Mouse (Mus musculus) hindbrain, postnatal 0 days (tissue): ENCODE data around the gene Clint1. TPM values are rescaled to one million over a fixed set of nuclear protein-coding genes. Genes with fewer than 3 reads are reported as not detected.
A peak's percentile ranks its signal among the peaks of the same experiment; 100 is the strongest.

ENCODE experiments used
- ATAC-seq: fragments of 200-750 bp; cut with Nextera tagmentation; 2 replicates; pipeline ENCODE4 v1.8.0; 2017; ENCODE audit warnings: mild to moderate bottlenecking, moderate TSS enrichment, moderate library complexity
- DNase-seq: peaks from one replicate; pipeline ENCODE4 v3.0.0-alpha.2; 2015; ENCODE audit warnings: low spot score
- H3K27ac ChIP-seq: fragments of 300-500 bp; sonication (generic); 2 replicates; pipeline ENCODE4 v1.5.1; 2014; ENCODE audit warnings: mild to moderate bottlenecking
- H3K27me3 ChIP-seq: fragments of 300-500 bp; sonication (generic); 2 replicates; pipeline ENCODE4 v1.6.1; 2014; ENCODE audit warnings: low read length, mixed read lengths; ENCODE audit not compliant: insufficient read depth
- H3K36me3 ChIP-seq: fragments of 300-500 bp; sonication (generic); 2 replicates; pipeline ENCODE4 v1.6.1; 2014; ENCODE audit warnings: low read length, mixed read lengths; ENCODE audit not compliant: insufficient read depth
- H3K4me1 ChIP-seq: fragments of 300-500 bp; sonication (generic); 2 replicates; pipeline ENCODE4 v1.6.1; 2014; ENCODE audit warnings: antibody characterized with exemption, low read length, mixed read lengths; ENCODE audit not compliant: insufficient read depth
- H3K4me2 ChIP-seq: fragments of 300-500 bp; sonication (generic); 2 replicates; pipeline ENCODE4 v1.6.1; 2014; ENCODE audit warnings: low read depth, mild to moderate bottlenecking, low read length, moderate library complexity, mixed read lengths
- H3K4me3 ChIP-seq: fragments of 300-500 bp; sonication (generic); 2 replicates; pipeline ENCODE4 v1.5.1; 2014; ENCODE audit warnings: low read length
- H3K9ac ChIP-seq: fragments of 300-500 bp; sonication (generic); replicated peaks from 2 replicates; pipeline ENCODE4 v1.6.1; 2014; ENCODE audit warnings: mild to moderate bottlenecking, low read length, moderate library complexity, mixed read lengths
- H3K9me3 ChIP-seq: fragments of 300-500 bp; sonication (generic); 2 replicates; pipeline ENCODE4 v1.6.1; 2016; ENCODE audit warnings: low read length, mixed read lengths
- CTCF ChIP-seq: IDR thresholded peaks from 2 replicates; pipeline ENCODE4 v1.5.1; 2016; ENCODE audit warnings: antibody characterized with exemption, control low read depth, low read depth
- WGBS: fragments of 180-500 bp; shearing (Covaris S2); extraction: QIAGEN DNeasy Blood & Tissue Kit; methylation state at CpG from one replicate; pipeline ENCODE4 v1.1.7; 2014; 5-methylcytosine and 5-hydroxymethylcytosine counted together
- microRNA-seq, 2 experiments: library from miRNA; unstranded; fragments of <30 nt; microRNA quantifications; one replicate each; pipeline ENCODE4; 2016
- polyA plus RNA-seq: library from polyadenylated mRNA; unstranded; fragments of >200 nt; fragmentation: Nextera tagmentation; extraction: Ambion mirVana; gene quantifications from 2 replicates; pipeline ENCODE4 v1.2.1, GENCODE M21; 2015
- total RNA-seq: library from RNA; depleted of rRNA; stranded (reverse); fragments of >200 nt; gene quantifications from 2 replicates; pipeline ENCODE4 v1.2.3, GENCODE M21; 2014; rRNA removed

The Clint1 gene
- total and polyA plus RNA-seq, 2 experiments from 2014 or later = 30.4 to 31.0 TPM

GRCm38 (mm10) chr11:45944643-45945156 is 92.8 kb downstream of the Clint1 start, which contains the start of gene Lsm11:
Gene Lsm11 (minus strand): TSS chr11:45944935.
- Histone ChIP-seq H3K4me1 (0 out of 2 replicates have a peak, but pooled peaks cover 6% of the 10 kb centered on the region), H3K4me2 (peak within 1 kb of the TSS; percentile 83), H3K36me3 (0 out of 2 replicates have a peak, but pooled peaks cover 3% of the 10 kb centered on the region), H3K27me3 (no peaks in the 10 kb centered on the region), H3K9ac (peak within 1 kb of the TSS; percentile 84), H3K27ac (peak within 1 kb of the TSS; percentile 61), H3K4me3 (peak within 1 kb of the TSS; percentile 93), H3K9me3 (no peaks in the 10 kb centered on the region)
- WGBS = 1% methylated on average over 49 of the region's 55 CpGs
- ATAC-seq = peak; percentile 89
- TF ChIP-seq CTCF = peak; percentile 91
- DNase-seq = peak; percentile 96

DNA sequence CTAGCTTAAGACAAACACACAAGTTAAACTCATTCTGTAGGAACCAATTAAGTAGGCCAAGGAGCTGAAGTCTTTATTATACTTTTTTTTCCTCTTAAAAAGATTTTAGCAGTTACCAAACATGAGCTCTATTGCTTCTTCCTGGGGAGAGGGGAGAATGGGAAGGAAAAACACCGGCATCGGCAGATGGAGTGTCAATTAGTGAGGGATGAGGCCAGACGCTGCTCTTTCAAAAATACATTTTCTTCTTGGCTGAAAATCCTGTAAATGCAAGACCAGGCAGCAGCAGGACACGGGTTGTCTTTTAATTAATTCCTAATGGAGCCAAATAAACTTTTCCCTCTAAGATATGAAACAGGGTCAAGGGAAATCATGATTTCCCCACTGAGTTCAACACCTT is 94.9 kb downstream of the Clint1 start:
- ATAC-seq (no peak), DNase-seq (no peak)
- H3K27ac ChIP-seq = no peak overlapping the region
- no peaks in the 10 kb centered on the region for H3K27me3 ChIP-seq
- no peak overlapping the region for H3K4me2 ChIP-seq
- no peaks in the 10 kb centered on the region for H3K9me3 ChIP-seq
- H3K36me3 ChIP-seq = peaks cover 19% of the 10 kb centered on the region
- 0 out of 2 replicates have a peak, but pooled peaks cover 6% of the 10 kb centered on the region for H3K4me1 ChIP-seq
- H3K4me3 ChIP-seq = no peak overlapping the region
- H3K9ac ChIP-seq = no peak overlapping the region
- no peak for TF ChIP-seq CTCF
- WGBS = 76% methylated on average over 4 of the region's 4 CpGs

- ATAC-seq (no peak), DNase-seq (no peak)
- WGBS = 90% methylated on average over 2 of the region's 2 CpGs
- H3K27ac ChIP-seq = no peak overlapping the region
- H3K4me2 ChIP-seq = no peak overlapping the region
- no peak for TF ChIP-seq CTCF
- H3K36me3 ChIP-seq = peaks cover 21% of the 10 kb centered on the region
- H3K4me1 ChIP-seq = 0 out of 2 replicates have a peak, but pooled peaks cover 6% of the 10 kb centered on the region
- H3K9me3 ChIP-seq = no peaks in the 10 kb centered on the region
- no peak overlapping the region for H3K4me3 ChIP-seq
- no peak overlapping the region for H3K9ac ChIP-seq
- H3K27me3 ChIP-seq = no peaks in the 10 kb centered on the region
These were observed 95.6 kb downstream of the Clint1 start for GRCm38 (mm10) chr11:45947491-45947890.

- peaks cover 13% of the 10 kb centered on the region for H3K36me3 ChIP-seq
- H3K4me1 ChIP-seq = no peaks in the 10 kb centered on the region
- ATAC-seq (peak; percentile 99), DNase-seq (peak; percentile 96)
- peak within 1 kb of the TSS; percentile 69 for H3K4me3 ChIP-seq
- H3K4me2 ChIP-seq = peak within 1 kb of the TSS; percentile 52
- H3K27ac ChIP-seq = peak within 1 kb of the TSS; percentile 82; the same call in 1 of the 2 replicates
- no peaks in the 10 kb centered on the region for H3K27me3 ChIP-seq
- TF ChIP-seq CTCF = peak; percentile 25; the same call in 1 of the 2 replicates
- under 1% methylated on average over 32 of the region's 32 CpGs for WGBS
- peak within 1 kb of the TSS; percentile 45 for H3K9ac ChIP-seq
- H3K9me3 ChIP-seq = no peaks in the 10 kb centered on the region
These were observed 103.3 kb downstream of the Clint1 start, which contains the start of gene Thg1l for GRCm38 (mm10) chr11:45955127-45955627. Gene Thg1l (minus strand): TSS chr11:45955494.

GRCm38 (mm10) chr11:45959598-45959997 is 107.7 kb downstream of the Clint1 start:
- ATAC-seq = no peak
- Histone ChIP-seq H3K4me2 (no peak overlapping the region), H3K4me3 (no peak overlapping the region), H3K9me3 (no peaks in the 10 kb centered on the region), H3K36me3 (no peaks in the 10 kb centered on the region), H3K4me1 (no peaks in the 10 kb centered on the region), H3K27ac (no peak overlapping the region), H3K9ac (no peak overlapping the region), H3K27me3 (no peaks in the 10 kb centered on the region)
- WGBS = 82% methylated on average over 3 of the region's 3 CpGs
- peak; percentile 49 for TF ChIP-seq CTCF
- peak; percentile 63 for DNase-seq

DNA sequence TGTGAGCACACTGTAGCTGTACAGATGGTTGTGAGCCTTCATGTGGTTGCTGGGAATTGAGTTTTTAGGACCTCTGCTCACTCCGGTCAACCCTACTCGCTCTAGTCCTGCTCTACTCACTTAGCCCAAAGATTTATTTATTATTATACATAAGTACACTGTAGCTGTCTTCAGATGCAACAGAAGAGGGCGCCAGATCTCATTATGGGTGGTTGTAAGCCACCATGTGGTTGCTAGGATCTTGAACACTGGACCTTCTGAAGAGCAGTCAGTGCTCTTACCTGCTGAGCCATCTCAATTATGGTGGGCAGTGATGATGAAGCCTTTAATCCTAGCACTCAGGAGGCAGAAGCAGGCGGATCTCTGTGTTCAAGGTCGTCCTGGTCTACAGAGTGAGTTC is 108.2 kb downstream of the Clint1 start:
- TF ChIP-seq CTCF = no peak
- DNase-seq (no peak), ATAC-seq (no peak)
- H3K4me2 ChIP-seq = no peak overlapping the region
- no peak overlapping the region for H3K9ac ChIP-seq
- no peaks in the 10 kb centered on the region for H3K9me3 ChIP-seq
- H3K27me3 ChIP-seq = no peaks in the 10 kb centered on the region
- H3K4me1 ChIP-seq = no peaks in the 10 kb centered on the region
- H3K36me3 ChIP-seq = no peaks in the 10 kb centered on the region
- WGBS = 92% methylated on average over 5 of the region's 5 CpGs
- H3K27ac ChIP-seq = no peak overlapping the region
- H3K4me3 ChIP-seq = no peak overlapping the region

Small RNAs within 50 kb of the gene (microRNA-seq; reads per million reads assigned to microRNA genes)
- 0 reads per million in 2 experiments for gene Gm22751

Other genes starting within 250 kb of the Clint1 start
- 92.6 and 96.2 TPM in 2 replicates for gene Lsm11, start 92.9 kb downstream of the Clint1 start, total RNA-seq
- 27.5 and 31.0 TPM in 2 replicates for gene Lsm11, start 92.9 kb downstream of the Clint1 start, polyA plus RNA-seq
- 11.4 and 13.3 TPM in 2 replicates for gene Thg1l, start 103.4 kb downstream of the Clint1 start, total RNA-seq
- gene Thg1l, start 103.4 kb downstream of the Clint1 start, polyA plus RNA-seq = 8.8 and 10.6 TPM in 2 replicates
- 0.93 TPM in 1 of 2 replicates, not detected in the other for gene Sox30, start 128.3 kb downstream of the Clint1 start, total RNA-seq
- gene Sox30, start 128.3 kb downstream of the Clint1 start, polyA plus RNA-seq = 0.08 and 0.09 TPM in 2 replicates
- 6.5 and 10.6 TPM in 2 replicates for gene Gm12166, start 200.3 kb downstream of the Clint1 start, total RNA-seq
- gene Gm12166, start 200.3 kb downstream of the Clint1 start, polyA plus RNA-seq = 8.2 and 8.3 TPM in 2 replicates
- 18.5 and 19.1 TPM in 2 replicates for gene Adam19, start 203.9 kb downstream of the Clint1 start, total RNA-seq
- gene Adam19, start 203.9 kb downstream of the Clint1 start, polyA plus RNA-seq = 5.6 and 5.8 TPM in 2 replicates